In genomic region chr11:98000378-98001140, GRCm38 (mm10) we compare ENCODE assay signal across 12 mouse cellular contexts. TPM values are rescaled to one million over a fixed set of nuclear protein-coding genes. Genes with fewer than 3 reads are reported as not detected.
A peak's percentile ranks its signal among the peaks of the same experiment; 100 is the strongest.
DNase-seq lines count a peak whose midpoint lies in the region; ATAC-seq and TF ChIP-seq lines count a peak whose summit lies in the region.
"Had no signal": no experiment of that assay in that cellular context is flagged by ENCODE, and none has a peak within 500 bp of the region (broad histone marks: within the 10 kb centered on the region; RNA-seq: fewer than 3 reads in every experiment).

No protein-coding gene starts in this region.

- WGBS in liver, embryonic 11.5 days: 32% methylated on average over 7 of the region's 7 CpGs
- 26% methylated on average over 7 of the region's 7 CpGs for WGBS in small intestine, adult 2 months

- DNase-seq in liver, embryonic 11.5 days (ENCODE audit: low spot score): no peak
- DNase-seq in liver: no peak
- peak; percentile 94 for DNase-seq in T-cell, adult 2 months (ENCODE audit: low spot score)
- DNase-seq in thymus, postnatal 25 days: peak; percentile 90
- DNase-seq in urinary bladder, postnatal 36 days (ENCODE audit: low spot score in 2 of 2): no peak
- DNase-seq in urinary bladder, postnatal 10 days (ENCODE audit: low spot score): no peak
- DNase-seq: heart, postnatal 4 days; kidney, adult 2 months; layer of hippocampus, adult 9-11 months had no signal

- no peak overlapping the region for H3K9ac ChIP-seq in liver, embryonic 11.5 days (ENCODE audit: low read depth, low read length)

- no peak overlapping the region for H3K27ac ChIP-seq in liver, embryonic 11.5 days (ENCODE audit: low read depth, low read length)
- peak overlapping the region; percentile 48 for H3K27ac ChIP-seq in small intestine, adult 2 months (ENCODE audit: insufficient read depth, low read depth, low read length)
- H3K27ac ChIP-seq: limb, embryonic 13.5 days; macrophage had no signal

- H3K4me3 ChIP-seq in liver, embryonic 11.5 days (ENCODE audit: low read depth, low read length): no peak overlapping the region
- no peak overlapping the region for H3K4me3 ChIP-seq in small intestine, adult 2 months (ENCODE audit: low read depth, low read length)
- H3K4me3 ChIP-seq: limb, embryonic 13.5 days had no signal

- H3K9me3 ChIP-seq in liver, embryonic 11.5 days (ENCODE audit: control insufficient read depth, low read length): no peaks in the 10 kb centered on the region
- H3K9me3 ChIP-seq: limb, embryonic 13.5 days had no signal

- H3K36me3 ChIP-seq in liver, embryonic 11.5 days (ENCODE audit: control insufficient read depth, insufficient read depth, low read length): no peaks in the 10 kb centered on the region
- H3K36me3 ChIP-seq in small intestine, adult 2 months (ENCODE audit: control insufficient read depth, insufficient read depth, low read length): no peaks in the 10 kb centered on the region

- H3K4me1 ChIP-seq in liver, embryonic 11.5 days (replicated peaks; ENCODE audit: control insufficient read depth, insufficient read depth, low read length): peaks cover 9% of the 10 kb centered on the region
- peaks cover 20% of the 10 kb centered on the region for H3K4me1 ChIP-seq in small intestine, adult 2 months (ENCODE audit: control insufficient read depth, insufficient read depth, insufficient read length, low read length)

- H3K27me3 ChIP-seq in liver, embryonic 11.5 days (replicated peaks; ENCODE audit: control insufficient read depth, insufficient read depth, low read length): peaks cover 28% of the 10 kb centered on the region
- no peaks in the 10 kb centered on the region; the same call in 1 of the 2 replicates for H3K27me3 ChIP-seq in small intestine, adult 2 months (ENCODE audit: control insufficient read depth, insufficient read depth, low read length)

- TF ChIP-seq POLR2A in small intestine, adult 2 months (IDR thresholded peaks at IDR 0.05; ENCODE audit: low read depth, low read length): no peak

- ATAC-seq in liver, embryonic 11.5 days (replicated peaks; ENCODE audit: low FRiP score): no peak

- TF ChIP-seq CTCF in small intestine, adult 2 months (IDR thresholded peaks at IDR 0.05; ENCODE audit: extremely low read depth, insufficient read length, insufficient replicate concordance, low read depth, low read length): no peak

- H3K4me2 ChIP-seq in liver, embryonic 11.5 days: peak overlapping the region; percentile 3; the same call in 1 of the 2 replicates
- H3K4me2 ChIP-seq: limb, embryonic 13.5 days had no signal

RNA-seq across cellular contexts. Expression of gene Arl5c, which starts 4.6 kb away (rescaled TPM):
- 24.0 and 31.2 TPM in 2 replicates for polyA plus RNA-seq in liver, embryonic 11.5 days (2014; fragmentation: Nextera tagmentation; extraction: Ambion mirVana)
- polyA plus RNA-seq in small intestine, adult 2 months (2012; rRNA removed): 0.55 and 1.1 TPM in 2 replicates

RNA-seq across cellular contexts. Expression of gene Plxdc1, which starts 14.3 kb away (rescaled TPM):
- polyA plus RNA-seq in liver, embryonic 11.5 days (2014; fragmentation: Nextera tagmentation; extraction: Ambion mirVana): 0.47 and 0.77 TPM in 2 replicates
- polyA plus RNA-seq in small intestine, adult 2 months (2012; rRNA removed): 1.1 and 1.6 TPM in 2 replicates

RNA-seq across cellular contexts. Expression of gene Cacnb1, which starts 22.3 kb away (rescaled TPM):
- polyA plus RNA-seq in liver, embryonic 11.5 days (2014; fragmentation: Nextera tagmentation; extraction: Ambion mirVana): 2.1 and 2.2 TPM in 2 replicates
- 3.2 and 5.7 TPM in 2 replicates for polyA plus RNA-seq in small intestine, adult 2 months (2012; rRNA removed)

RNA-seq across cellular contexts. Expression of gene Rpl19, which starts 26.0 kb away (rescaled TPM):
- 1,333 and 1,422 TPM in 2 replicates for polyA plus RNA-seq in liver, embryonic 11.5 days (2014; fragmentation: Nextera tagmentation; extraction: Ambion mirVana)
- polyA plus RNA-seq in small intestine, adult 2 months (2012; rRNA removed): 393 and 501 TPM in 2 replicates

RNA-seq across cellular contexts. Expression of gene Stac2, which starts 52.7 kb away (rescaled TPM):
- 0.22 and 0.43 TPM in 2 replicates for polyA plus RNA-seq in liver, embryonic 11.5 days (2014; fragmentation: Nextera tagmentation; extraction: Ambion mirVana)
- 0.87 and 0.91 TPM in 2 replicates for polyA plus RNA-seq in small intestine, adult 2 months (2012; rRNA removed)

Comparison
In these comparisons a context has a peak if more than half of its experiments do, and no peak if none do; other contexts are left out.
1. DNase-seq: peak in T-cell, adult 2 months (single experiment) and thymus, postnatal 25 days (single experiment); none in liver, embryonic 11.5 days (single experiment), liver (single experiment), urinary bladder, postnatal 36 days (0 of 2) and urinary bladder, postnatal 10 days (single experiment).
2. RNA of gene Arl5c, which starts 4.6 kb away (polyA plus RNA-seq): 24.0 to 31.2 TPM in liver, embryonic 11.5 days; 0.55 to 1.1 TPM in small intestine, adult 2 months; every median in the first group is over 10 times any median in the second.